8 mouse cellular contexts compared by ENCODE assay signal in the genomic region with DNA sequence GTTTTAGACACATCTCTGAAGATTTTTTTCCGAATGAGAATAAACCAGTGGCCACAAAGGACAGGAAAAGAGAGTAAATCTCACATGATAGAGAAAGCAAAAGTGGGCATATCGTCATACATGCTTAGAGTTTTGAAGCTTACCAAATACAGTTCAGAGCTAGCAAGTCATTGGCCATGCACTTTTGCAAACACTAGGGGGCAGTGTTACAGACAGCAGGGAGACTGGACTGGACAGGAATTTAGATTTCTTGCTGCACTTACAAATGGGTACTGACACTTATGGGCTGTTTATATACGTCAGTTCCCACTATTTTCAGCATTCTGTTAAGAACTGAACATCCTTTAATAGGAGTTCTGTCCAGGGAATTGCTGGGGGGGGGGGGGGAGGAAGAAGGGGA.
DNase-seq lines count a peak whose midpoint lies in the region; ATAC-seq lines count a peak whose summit lies in the region.

No protein-coding gene starts in this region.

- H3K4me3 ChIP-seq in liver, embryonic 11.5 days (ENCODE audit: low read depth, low read length): no peak overlapping the region
- H3K4me3 ChIP-seq in neural tube, embryonic 13.5 days: no peak overlapping the region

- DNase-seq in liver: peak; percentile 48
- DNase-seq in liver, embryonic 11.5 days (ENCODE audit: low spot score): no peak
- peak; percentile 66 for DNase-seq in Muller cell, postnatal 12 days (ENCODE audit: inconsistent ontology term)
- peak; percentile 61 for DNase-seq in cerebellum, adult 8-10 months
- peak; percentile 38 for DNase-seq in gastrocnemius, postnatal 10 days
- peak; percentile 63 to 65 for DNase-seq in left cerebral cortex, adult 18-20 months (ENCODE audit: low spot score in 2 of 2)

- H3K36me3 ChIP-seq in liver, embryonic 11.5 days (ENCODE audit: control insufficient read depth, insufficient read depth, low read length): no peaks in the 10 kb centered on the region
- H3K36me3 ChIP-seq in neural tube, embryonic 13.5 days: no peaks in the 10 kb centered on the region

- no peaks in the 10 kb centered on the region; the same call in 1 of the 2 replicates for H3K4me1 ChIP-seq in liver, embryonic 11.5 days (replicated peaks; ENCODE audit: control insufficient read depth, insufficient read depth, low read length)
- H3K4me1 ChIP-seq in neural tube, embryonic 13.5 days (replicated peaks): peaks cover 58% of the 10 kb centered on the region

- H3K9ac ChIP-seq in liver, embryonic 11.5 days (ENCODE audit: low read depth, low read length): no peak overlapping the region
- H3K9ac ChIP-seq in neural tube, embryonic 13.5 days: no peak overlapping the region

- no peak for ATAC-seq in liver, embryonic 11.5 days (replicated peaks; ENCODE audit: low FRiP score)
- no peak; the same call in 1 of the 2 replicates for ATAC-seq in neural tube, embryonic 13.5 days (ENCODE audit: low read depth)
- ATAC-seq in inflammation-experienced regulatory T-cells, adult 6 months: no peak

- H3K27ac ChIP-seq in liver, embryonic 11.5 days (ENCODE audit: low read depth, low read length): no peak overlapping the region
- 0 out of 2 replicates have a peak overlapping the region, but pooled peaks have one; percentile 7 for H3K27ac ChIP-seq in neural tube, embryonic 13.5 days (replicated peaks)

- H3K4me2 ChIP-seq in liver, embryonic 11.5 days: no peak overlapping the region
- no peak overlapping the region for H3K4me2 ChIP-seq in neural tube, embryonic 13.5 days

- WGBS in liver, embryonic 11.5 days: 18% methylated on average over 3 of the region's 3 CpGs
- 18% methylated on average over 3 of the region's 3 CpGs for WGBS in neural tube, embryonic 13.5 days

- no peaks in the 10 kb centered on the region for H3K9me3 ChIP-seq in liver, embryonic 11.5 days (ENCODE audit: control insufficient read depth, low read length)
- H3K9me3 ChIP-seq in neural tube, embryonic 13.5 days: no peaks in the 10 kb centered on the region

- H3K27me3 ChIP-seq in liver, embryonic 11.5 days (replicated peaks; ENCODE audit: control insufficient read depth, insufficient read depth, low read length): no peaks in the 10 kb centered on the region
- H3K27me3 ChIP-seq in neural tube, embryonic 13.5 days: no peaks in the 10 kb centered on the region
